Mouse (Mus musculus): ENCODE measurements around the gene Gm14443.

GRCm38 (mm10) chr2:175156696-175157095 lies 19.0 kb downstream of the Gm14443 start:
- TF ChIP-seq POLR2A (IDR thresholded peaks at IDR 0.05; ENCODE audit: borderline replicate concordance, control insufficient read depth, low read depth, low read length) = no peak
- TF ChIP-seq CTCF (IDR thresholded peaks at IDR 0.05; ENCODE audit: control insufficient read depth, insufficient read depth, low read length) = no peak
